Mouse (Mus musculus) lung, postnatal 0 days (tissue): ENCODE results near the gene Bik.

Experiments
- CTCF ChIP-seq: IDR thresholded peaks from 2 replicates; pipeline ENCODE4 v1.5.1; 2016; ENCODE audit warnings: antibody characterized with exemption, mild to moderate bottlenecking
- EP300 ChIP-seq: IDR thresholded peaks from 2 replicates; pipeline ENCODE4 v1.6.1; 2016; ENCODE audit warnings: antibody characterized with exemption, mild to moderate bottlenecking, control low read depth

- TF ChIP-seq CTCF (no peak), EP300 (no peak)
These were observed 3.1 kb downstream of the Bik start for GRCm38 (mm10) chr15:83529765-83530164.
